Mouse (Mus musculus): ENCODE data around the gene Atp8a1.

GRCm38 (mm10) chr5:67643537-67644255 lies 203.5 kb downstream of the Atp8a1 start:
- TF ChIP-seq CTCF (IDR thresholded peaks at IDR 0.05; ENCODE audit: low read depth) (no peak), EP300 (optimal IDR thresholded peaks at IDR 0.05) (no peak)
